Mouse (Mus musculus) bone marrow, adult 2 months (tissue): ENCODE data around the gene Tenm4.

Experiments
- CTCF ChIP-seq: fragments of 200-500 bp; IDR thresholded peaks from 2 replicates; pipeline ENCODE4 v1.5.1; 2011; ENCODE audit warnings: low read length, control low read depth; ENCODE audit not compliant: control insufficient read depth, insufficient read depth
- POLR2A ChIP-seq: fragments of 200-500 bp; IDR thresholded peaks from 2 replicates; pipeline ENCODE4 v1.6.1; 2011; ENCODE audit warnings: low read depth, mild to moderate bottlenecking, control low read depth, low read length, borderline replicate concordance; ENCODE audit not compliant: control insufficient read depth

DNA sequence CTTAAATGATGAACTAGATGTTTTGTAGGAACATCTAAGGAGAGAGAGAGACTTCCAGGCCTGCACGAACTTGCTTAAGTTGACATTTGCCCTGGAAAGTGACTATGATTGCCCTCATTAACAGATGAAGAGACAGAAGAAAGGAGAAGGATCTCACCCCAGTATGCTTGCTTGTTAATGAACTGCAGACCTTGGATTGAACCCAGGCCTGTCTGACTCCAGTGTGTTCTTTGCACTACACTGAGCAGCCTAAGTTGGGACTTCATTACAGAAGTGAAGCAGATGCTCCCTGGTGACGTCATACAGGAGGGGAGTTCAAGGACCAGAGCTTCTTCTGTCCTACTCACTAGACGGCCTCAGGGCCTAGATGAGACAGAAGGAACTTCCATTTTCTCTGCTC is 247.1 kb downstream of the Tenm4 start:
- TF ChIP-seq CTCF (no peak), POLR2A (no peak)
